Mouse (Mus musculus) forebrain, embryonic 13.5 days (tissue): ENCODE results near the gene Trim17. TPM values are rescaled to one million over a fixed set of nuclear protein-coding genes. Genes with fewer than 3 reads are reported as not detected.
"Not testable (repeated sequence)": the region's sequence is repeated elsewhere in the genome, so short reads cannot be mapped to it uniquely, and the experiment has no call there.

Source experiments
- ATAC-seq: fragments of 200-750 bp; cut with Nextera tagmentation; 2 replicates; pipeline ENCODE4 v1.8.0; 2017
- H3K27ac ChIP-seq: fragments of 300-500 bp; sonication (generic); 2 replicates; pipeline ENCODE4 v1.5.1; 2015; ENCODE audit warnings: inconsistent platforms, mild to moderate bottlenecking, moderate library complexity
- H3K27me3 ChIP-seq: fragments of 300-500 bp; sonication (generic); 2 replicates; pipeline ENCODE4 v1.6.1; 2015; ENCODE audit warnings: mild to moderate bottlenecking, inconsistent platforms
- H3K36me3 ChIP-seq: fragments of 300-500 bp; sonication (generic); 2 replicates; pipeline ENCODE4 v1.6.1; 2015; ENCODE audit warnings: mild to moderate bottlenecking, inconsistent platforms; ENCODE audit not compliant: poor library complexity, severe bottlenecking
- H3K4me1 ChIP-seq: fragments of 300-500 bp; sonication (generic); 2 replicates; pipeline ENCODE4 v1.6.1; 2015; ENCODE audit warnings: inconsistent platforms
- H3K4me2 ChIP-seq: fragments of 300-500 bp; sonication (generic); 2 replicates; pipeline ENCODE4 v1.6.1; 2015; ENCODE audit warnings: inconsistent platforms, mild to moderate bottlenecking, moderate library complexity
- H3K4me3 ChIP-seq: fragments of 300-500 bp; sonication (generic); 2 replicates; pipeline ENCODE4 v1.5.1; 2015; ENCODE audit warnings: mild to moderate bottlenecking, inconsistent platforms
- H3K9ac ChIP-seq: fragments of 300-500 bp; sonication (generic); 2 replicates; pipeline ENCODE4 v1.6.1; 2015; ENCODE audit warnings: mild to moderate bottlenecking, inconsistent platforms
- H3K9me3 ChIP-seq: fragments of 300-500 bp; sonication (generic); replicated peaks from 2 replicates; pipeline ENCODE4 v1.6.1; 2016; ENCODE audit warnings: inconsistent platforms
- WGBS: fragments of 180-500 bp; shearing (Covaris S2); methylation state at CpG from one replicate; pipeline ENCODE4 v1.1.7; 2015; 5-methylcytosine and 5-hydroxymethylcytosine counted together
- polyA plus RNA-seq: library from polyadenylated mRNA; unstranded; fragments of >200 nt; fragmentation: Nextera tagmentation; extraction: Ambion mirVana; gene quantifications from 2 replicates; pipeline ENCODE4 v1.2.1, GENCODE M21; 2015

The Trim17 gene
- polyA plus RNA-seq, 1 experiment from 2014 or later, result 0.96 TPM

- H3K4me3 ChIP-seq, result peak within 1 kb of the TSS; percentile 70
- no peaks in the 10 kb centered on the region for H3K27me3 ChIP-seq
- no peaks in the 10 kb centered on the region for H3K36me3 ChIP-seq
- peak within 1 kb of the TSS; percentile 100 for H3K27ac ChIP-seq
- H3K4me1 ChIP-seq, result peaks cover 37% of the 10 kb centered on the region
- ATAC-seq, result peak; percentile 92
- H3K4me2 ChIP-seq, result peak within 1 kb of the TSS; percentile 70
- no peaks in the 10 kb centered on the region for H3K9me3 ChIP-seq
- WGBS, result under 1% methylated on average over 45 of the region's 48 CpGs
- H3K9ac ChIP-seq, result peak within 1 kb of the TSS; percentile 96
Measured at GRCm38 (mm10) chr11:58948542-58949479, 5.7 kb upstream of the Trim17 start, which contains the start of gene Hist3h2ba. TSS of gene Hist3h2ba (plus strand) at chr11:58948920.

GRCm38 (mm10) chr11:58949480-58950431 lies 4.7 kb upstream of the Trim17 start:
- ATAC-seq, result peak; percentile 68
- Histone ChIP-seq H3K4me1 (peaks cover 37% of the 10 kb centered on the region), H3K4me2 (peak overlapping the region; percentile 70), H3K4me3 (peak overlapping the region; percentile 70), H3K9ac (peak overlapping the region; percentile 96), H3K27ac (peak overlapping the region; percentile 100), H3K27me3 (no peaks in the 10 kb centered on the region), H3K36me3 (no peaks in the 10 kb centered on the region), H3K9me3 (no peaks in the 10 kb centered on the region)
- WGBS, result 1% methylated on average over 20 of the region's 20 CpGs

- H3K4me2 ChIP-seq, result peak overlapping the region; percentile 70
- peaks cover 40% of the 10 kb centered on the region for H3K4me1 ChIP-seq
- no peaks in the 10 kb centered on the region for H3K27me3 ChIP-seq
- H3K27ac ChIP-seq, result peak overlapping the region; percentile 100
- no peak for ATAC-seq
- H3K36me3 ChIP-seq, result no peaks in the 10 kb centered on the region
- H3K9ac ChIP-seq, result peak overlapping the region; percentile 96
- H3K4me3 ChIP-seq, result no peak overlapping the region
- H3K9me3 ChIP-seq, result no peaks in the 10 kb centered on the region
- 55% methylated on average over 5 of the region's 5 CpGs for WGBS
Measured at GRCm38 (mm10) chr11:58951210-58951609, 3.3 kb upstream of the Trim17 start.

DNA sequence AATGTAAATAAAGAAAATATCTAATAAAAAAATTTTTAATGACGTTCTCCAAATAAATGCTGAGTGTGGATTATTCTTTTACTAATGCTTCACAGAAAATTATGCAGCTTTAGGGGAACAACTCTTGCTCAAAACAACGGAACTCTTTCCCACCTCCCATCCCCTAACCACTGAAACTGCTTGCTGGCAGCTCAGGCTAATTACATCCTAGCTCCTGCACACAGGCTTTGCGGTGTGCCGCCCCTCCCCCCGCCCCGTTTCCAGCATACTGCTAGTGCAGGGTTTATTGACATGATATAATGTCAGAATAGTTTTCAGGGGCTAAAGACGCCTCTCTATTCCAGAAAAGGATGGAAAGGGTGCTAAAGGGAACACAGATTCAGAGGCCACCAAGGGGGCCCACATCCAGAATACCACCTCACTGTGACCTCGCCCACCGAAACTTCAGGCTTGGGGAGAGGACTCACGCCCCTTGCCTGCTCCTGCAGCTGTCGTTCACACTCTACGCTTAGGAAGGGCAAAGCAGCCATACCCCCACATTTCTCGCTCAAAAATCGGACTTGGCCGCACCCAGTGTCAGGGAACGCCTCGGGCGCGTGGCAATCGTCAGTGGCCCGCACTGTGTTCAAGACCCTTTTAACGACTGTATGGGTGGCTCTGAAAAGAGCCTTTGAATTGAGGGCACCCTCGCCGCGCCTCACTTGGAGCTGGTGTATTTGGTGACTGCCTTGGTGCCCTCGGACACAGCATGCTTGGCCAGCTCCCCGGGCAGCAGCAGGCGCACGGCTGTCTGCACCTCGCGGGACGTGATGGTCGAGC lies 925 bp upstream of the Trim17 start:
- ATAC-seq, result peak; percentile 20
- Histone ChIP-seq H3K4me3 (peak overlapping the region; percentile 95), H3K4me1 (peaks cover 55% of the 10 kb centered on the region), H3K27ac (peak overlapping the region; percentile 100), H3K36me3 (peaks cover 12% of the 10 kb centered on the region), H3K4me2 (peak overlapping the region; percentile 91), H3K9ac (peak overlapping the region; percentile 97), H3K27me3 (no peaks in the 10 kb centered on the region), H3K9me3 (no peaks in the 10 kb centered on the region)
- under 1% methylated on average over 33 of the region's 33 CpGs for WGBS

- H3K36me3 ChIP-seq, result peaks cover 12% of the 10 kb centered on the region
- H3K27ac ChIP-seq, result peak overlapping the region; percentile 100
- H3K27me3 ChIP-seq, H3K9me3 ChIP-seq: not testable (repeated sequence)
- WGBS, result 0% methylated on average over 17 of the region's 17 CpGs
- ATAC-seq, result peak; percentile 11; the same call in 1 of the 2 replicates
- H3K4me3 ChIP-seq, result peak overlapping the region; percentile 95
- peak overlapping the region; percentile 97 for H3K9ac ChIP-seq
- H3K4me1 ChIP-seq, result peaks cover 60% of the 10 kb centered on the region
- H3K4me2 ChIP-seq, result peak overlapping the region; percentile 91
Measured at GRCm38 (mm10) chr11:58954170-58954419, 390 bp upstream of the Trim17 start.

DNA sequence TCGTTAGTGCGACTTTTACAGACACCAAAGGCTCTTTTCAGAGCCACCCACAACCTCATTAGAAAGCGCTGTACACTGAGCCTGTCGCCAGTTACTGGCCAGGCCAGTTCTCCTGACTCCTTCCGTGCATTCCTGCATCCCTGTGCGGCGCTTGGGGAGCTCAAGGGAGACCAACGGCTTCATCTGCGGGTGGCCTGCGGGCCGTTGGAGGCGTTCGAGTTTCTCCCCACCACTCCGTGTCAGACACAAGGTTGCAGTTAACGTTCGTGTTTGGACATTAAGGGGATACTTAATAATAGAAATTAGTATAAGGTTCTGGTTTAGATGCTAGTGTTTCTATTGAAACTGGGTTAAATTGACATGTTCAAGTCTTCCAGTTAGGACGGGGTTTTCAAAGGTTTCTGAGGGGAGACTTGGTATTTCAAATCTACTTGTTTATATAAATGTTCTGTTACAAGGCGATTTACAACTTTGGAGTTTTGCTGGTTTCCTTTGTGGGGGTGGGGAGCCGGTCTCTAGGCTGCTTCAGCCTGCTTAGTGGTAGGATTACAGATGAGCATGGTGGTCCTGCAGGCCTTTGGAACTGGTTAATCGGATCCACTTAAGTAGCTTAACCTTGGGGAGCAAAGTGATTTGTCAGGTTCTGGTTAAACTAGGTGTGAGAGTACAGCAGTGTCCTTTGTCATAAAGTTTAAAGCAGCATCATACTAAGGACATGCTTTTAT lies 820 bp downstream of the Trim17 start:
- peaks cover 12% of the 10 kb centered on the region for H3K36me3 ChIP-seq
- H3K4me1 ChIP-seq, result peaks cover 66% of the 10 kb centered on the region
- H3K9me3 ChIP-seq, result no peaks in the 10 kb centered on the region
- H3K27me3 ChIP-seq, result no peaks in the 10 kb centered on the region
- peak overlapping the region; percentile 91 for H3K4me2 ChIP-seq
- WGBS, result under 1% methylated on average over 20 of the region's 20 CpGs
- ATAC-seq, result no peak
- H3K27ac ChIP-seq, result peak overlapping the region; percentile 100
- peak overlapping the region; percentile 95 for H3K4me3 ChIP-seq
- peak overlapping the region; percentile 100 for H3K9ac ChIP-seq

GRCm38 (mm10) chr11:58955868-58956257 lies 1.4 kb downstream of the Trim17 start:
- Histone ChIP-seq H3K4me3 (peak overlapping the region; percentile 95), H3K4me2 (peak overlapping the region; percentile 91), H3K27me3 (no peaks in the 10 kb centered on the region), H3K4me1 (peaks cover 62% of the 10 kb centered on the region), H3K9me3 (no peaks in the 10 kb centered on the region), H3K9ac (peak overlapping the region; percentile 100), H3K36me3 (peaks cover 12% of the 10 kb centered on the region), H3K27ac (peak overlapping the region; percentile 100)
- no peak for ATAC-seq
- WGBS, result 14% methylated on average over 8 of the region's 8 CpGs

DNA sequence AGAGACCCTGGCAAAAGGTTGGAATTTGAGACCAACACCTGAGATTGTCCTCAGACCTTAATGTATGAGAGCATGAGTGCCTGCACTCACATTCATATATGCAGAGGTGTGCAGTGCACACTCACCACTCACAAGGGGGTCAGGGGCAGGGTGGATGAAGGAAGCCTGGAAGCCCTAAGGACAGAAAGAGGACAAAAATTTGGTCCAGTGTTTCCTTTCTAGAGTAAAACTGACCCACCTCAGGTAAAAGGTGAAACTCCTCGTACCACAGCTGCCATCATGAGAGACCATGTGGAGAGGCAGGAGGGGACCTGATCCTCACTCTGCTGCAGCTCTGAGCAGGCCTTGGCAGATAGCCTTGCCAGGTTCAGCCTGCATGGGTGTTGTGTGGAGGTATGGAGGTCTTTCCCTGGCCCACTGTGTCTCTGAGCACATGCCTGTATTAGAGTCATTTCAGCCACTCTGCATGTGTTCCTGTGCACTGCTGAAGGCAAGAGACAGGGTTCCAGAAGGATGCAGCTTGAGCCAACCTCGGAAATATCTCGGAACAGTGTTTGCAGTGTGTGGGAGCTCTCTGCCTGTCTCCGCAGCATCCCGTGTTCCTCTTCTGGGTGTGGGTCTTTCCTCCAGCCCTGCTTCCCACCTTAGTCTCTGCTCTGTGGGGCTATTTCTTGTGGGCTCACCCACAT lies 2.9 kb downstream of the Trim17 start:
- peaks cover 49% of the 10 kb centered on the region for H3K4me1 ChIP-seq
- peaks cover 3% of the 10 kb centered on the region; the same call in 1 of the 2 replicates for H3K27me3 ChIP-seq
- peak overlapping the region; percentile 91 for H3K4me2 ChIP-seq
- no peak overlapping the region for H3K27ac ChIP-seq
- H3K36me3 ChIP-seq, result peaks cover 12% of the 10 kb centered on the region
- peak overlapping the region; percentile 95 for H3K4me3 ChIP-seq
- 81% methylated on average over 5 of the region's 5 CpGs for WGBS
- ATAC-seq, result no peak
- peak overlapping the region; percentile 100 for H3K9ac ChIP-seq
- peaks cover 6% of the 10 kb centered on the region; the same call in 1 of the 2 replicates for H3K9me3 ChIP-seq

DNA sequence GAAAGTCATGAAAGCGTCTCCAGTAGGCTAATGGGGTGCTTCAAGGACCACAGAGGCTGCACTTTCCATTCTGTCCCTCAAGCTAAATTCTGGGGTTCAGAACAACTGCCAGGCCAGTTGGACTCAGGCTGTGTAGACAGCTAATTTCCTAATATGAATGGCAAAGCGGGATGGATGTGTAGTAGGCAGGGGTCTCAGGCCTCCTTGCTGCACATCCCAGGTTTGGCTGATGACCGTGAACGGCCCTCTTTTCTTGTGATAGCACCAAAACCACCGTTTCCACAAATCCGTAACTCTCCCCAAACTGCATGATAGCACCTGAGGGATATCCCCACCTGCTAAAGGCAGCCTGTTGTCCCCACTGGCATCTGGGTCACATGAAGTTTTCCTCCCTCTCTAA lies 4.1 kb downstream of the Trim17 start:
- Histone ChIP-seq H3K4me2 (peak overlapping the region; percentile 91), H3K4me1 (peaks cover 43% of the 10 kb centered on the region), H3K27me3 (peaks cover 3% of the 10 kb centered on the region; the same call in 1 of the 2 replicates), H3K36me3 (peaks cover 12% of the 10 kb centered on the region), H3K9ac (no peak overlapping the region), H3K9me3 (peaks cover 6% of the 10 kb centered on the region; the same call in 1 of the 2 replicates), H3K4me3 (peak overlapping the region; percentile 95; the same call in 1 of the 2 replicates), H3K27ac (no peak overlapping the region)
- no peak for ATAC-seq
- 89% methylated on average over 6 of the region's 6 CpGs for WGBS

GRCm38 (mm10) chr11:58959186-58959825 lies 4.8 kb downstream of the Trim17 start:
- H3K27me3 ChIP-seq, result peaks cover 3% of the 10 kb centered on the region; the same call in 1 of the 2 replicates
- H3K9ac ChIP-seq, result peak overlapping the region; percentile 75
- H3K9me3 ChIP-seq, result peaks cover 6% of the 10 kb centered on the region; the same call in 1 of the 2 replicates
- peak overlapping the region; percentile 49 for H3K4me3 ChIP-seq
- peaks cover 43% of the 10 kb centered on the region for H3K4me1 ChIP-seq
- no peak for ATAC-seq
- 38% methylated on average over 15 of the region's 15 CpGs for WGBS
- peak overlapping the region; percentile 74 for H3K4me2 ChIP-seq
- peak overlapping the region; percentile 68 for H3K27ac ChIP-seq
- peaks cover 12% of the 10 kb centered on the region for H3K36me3 ChIP-seq
